ENCODE assay signal across 23 mouse cellular contexts in genomic region chr16:64216671-64217070, GRCm38 (mm10).
"Had no signal": no experiment of that assay in that cellular context is flagged by ENCODE, and none has a peak within 500 bp of the region (broad histone marks: within the 10 kb centered on the region; RNA-seq: fewer than 3 reads in every experiment).

No protein-coding gene starts in this region.

- H3K9me3 ChIP-seq: limb, embryonic 10.5 days; limb, embryonic 13.5 days; liver, embryonic 12.5 days; liver, embryonic 15.5 days; lung, embryonic 15.5 days; midbrain, embryonic 10.5 days; midbrain, embryonic 13.5 days; neural tube, embryonic 13.5 days; stomach, embryonic 15.5 days had no signal

- DNase-seq: kidney, postnatal 25 days; liver; lung, adult 18-20 months; lung, postnatal 10 days; lung, postnatal 36 days; retina, postnatal 1 day; right cerebral cortex, postnatal 25 days; spleen, adult 18-20 months; thymus, adult 18-20 months; thymus, postnatal 36 days had no signal

- H3K4me3 ChIP-seq: limb, embryonic 10.5 days; limb, embryonic 13.5 days; liver, embryonic 12.5 days; liver, embryonic 15.5 days; lung, embryonic 15.5 days; megakaryocyte, embryonic 14.5 days; midbrain, embryonic 10.5 days; midbrain, embryonic 13.5 days; myocyte; neural tube, embryonic 13.5 days; stomach, embryonic 15.5 days had no signal

- H3K4me2 ChIP-seq: limb, embryonic 13.5 days; liver, embryonic 12.5 days; liver, embryonic 15.5 days; lung, embryonic 15.5 days; midbrain, embryonic 13.5 days; neural tube, embryonic 13.5 days; stomach, embryonic 15.5 days had no signal

- H3K27ac ChIP-seq: kidney, postnatal 0 days; limb, embryonic 10.5 days; limb, embryonic 13.5 days; liver, embryonic 12.5 days; liver, embryonic 15.5 days; lung, embryonic 15.5 days; midbrain, embryonic 10.5 days; midbrain, embryonic 13.5 days; neural tube, embryonic 13.5 days; stomach, embryonic 15.5 days had no signal

- ATAC-seq: liver, embryonic 12.5 days; midbrain, embryonic 13.5 days; midbrain, embryonic 16.5 days had no signal

- H3K27me3 ChIP-seq: limb, embryonic 13.5 days; liver, embryonic 12.5 days; liver, embryonic 15.5 days; lung, embryonic 15.5 days; megakaryocyte, embryonic 14.5 days; midbrain, embryonic 13.5 days; neural tube, embryonic 13.5 days; stomach, embryonic 15.5 days had no signal

- H3K36me3 ChIP-seq: limb, embryonic 10.5 days; limb, embryonic 13.5 days; liver, embryonic 12.5 days; liver, embryonic 15.5 days; lung, embryonic 15.5 days; midbrain, embryonic 10.5 days; midbrain, embryonic 13.5 days; neural tube, embryonic 13.5 days; stomach, embryonic 15.5 days had no signal

- H3K9ac ChIP-seq: limb, embryonic 13.5 days; liver, embryonic 12.5 days; liver, embryonic 15.5 days; lung, embryonic 15.5 days; midbrain, embryonic 13.5 days; neural tube, embryonic 13.5 days; stomach, embryonic 15.5 days had no signal

- H3K4me1 ChIP-seq: limb, embryonic 10.5 days; liver, embryonic 12.5 days; liver, embryonic 15.5 days; lung, embryonic 15.5 days; megakaryocyte, embryonic 14.5 days; midbrain, embryonic 10.5 days; midbrain, embryonic 13.5 days; neural tube, embryonic 13.5 days; stomach, embryonic 15.5 days had no signal
